Mouse (Mus musculus) spleen, postnatal 36 days (tissue): ENCODE data around the gene Map3k9.

Source experiments
- DNase-seq, 2 experiments: peaks; one replicate each; pipeline ENCODE4 v3.0.0; 2022; ENCODE audit warnings: low spot score in 2 of 2, mixed read lengths in 1 of 2

The Map3k9 gene

GRCm38 (mm10) chr12:81781105-81781909 lies at the start of gene Map3k9:
Gene Map3k9, minus strand, starts transcription at chr12:81781175.
- DNase-seq = peak; percentile 92

- no peak for DNase-seq
These were observed 47.4 kb upstream of the Map3k9 start for GRCm38 (mm10) chr12:81828355-81828754.

- no peak for DNase-seq
These were observed 42.0 kb upstream of the Map3k9 start for GRCm38 (mm10) chr12:81822778-81823480.

- no peak for DNase-seq
These were observed 41.2 kb upstream of the Map3k9 start for GRCm38 (mm10) chr12:81822176-81822575.

GRCm38 (mm10) chr12:81820700-81821099 lies 39.7 kb upstream of the Map3k9 start:
- DNase-seq = no peak

- DNase-seq = no peak
These were observed 36.1 kb upstream of the Map3k9 start for GRCm38 (mm10) chr12:81817126-81817505.

GRCm38 (mm10) chr12:81816330-81817125 lies 35.6 kb upstream of the Map3k9 start:
- DNase-seq = no peak

- no peak for DNase-seq
These were observed 33.8 kb upstream of the Map3k9 start for GRCm38 (mm10) chr12:81814742-81815141.

- no peak for DNase-seq
These were observed 29.4 kb upstream of the Map3k9 start for GRCm38 (mm10) chr12:81810417-81810816.

GRCm38 (mm10) chr12:81808596-81808995 lies 27.6 kb upstream of the Map3k9 start:
- no peak for DNase-seq

- no peak for DNase-seq
These were observed 27.0 kb upstream of the Map3k9 start for GRCm38 (mm10) chr12:81807953-81808352.

- DNase-seq = no peak
These were observed 26.5 kb upstream of the Map3k9 start for GRCm38 (mm10) chr12:81807529-81807837.

GRCm38 (mm10) chr12:81806759-81807528 lies 26.0 kb upstream of the Map3k9 start:
- peak; percentile 59 to 63 for DNase-seq

- no peak for DNase-seq
These were observed 25.1 kb upstream of the Map3k9 start for GRCm38 (mm10) chr12:81806114-81806513.

GRCm38 (mm10) chr12:81803803-81804202 lies 22.8 kb upstream of the Map3k9 start:
- DNase-seq = no peak

GRCm38 (mm10) chr12:81803016-81803415 lies 22.0 kb upstream of the Map3k9 start:
- DNase-seq = no peak

GRCm38 (mm10) chr12:81801134-81801533 lies 20.2 kb upstream of the Map3k9 start:
- DNase-seq = no peak

GRCm38 (mm10) chr12:81796541-81796940 lies 15.6 kb upstream of the Map3k9 start:
- DNase-seq = peak; percentile 50 to 68

- no peak for DNase-seq
These were observed 11.7 kb upstream of the Map3k9 start for GRCm38 (mm10) chr12:81792511-81793218.

- no peak for DNase-seq
These were observed 8.5 kb upstream of the Map3k9 start for GRCm38 (mm10) chr12:81789499-81789898.

GRCm38 (mm10) chr12:81788672-81789084 lies 7.7 kb upstream of the Map3k9 start:
- peak; percentile 86 to 90 for DNase-seq
